Mouse (Mus musculus) adrenal gland, postnatal 25 days (tissue): ENCODE results near the gene Mtpn. TPM values are rescaled to one million over a fixed set of nuclear protein-coding genes. Genes with fewer than 3 reads are reported as not detected.

ENCODE experiments used
- DNase-seq: peaks from one replicate; pipeline ENCODE4 v3.0.0; 2021; ENCODE audit warnings: mixed read lengths
- long read RNA-seq: library from polyadenylated mRNA; stranded (forward); transcript quantifications from one replicate; pipeline ENCODE4 v2.0.0, GENCODE M21; 2021
- total RNA-seq: library from RNA; stranded (reverse); gene quantifications from 2 replicates; pipeline ENCODE4 v1.2.3, GENCODE M21; 2021

Mtpn gene
- total RNA-seq, result 83.6 and 121 TPM in 2 replicates
- long read RNA-seq, transcript Mtpn-201 (4 exons, 3,960 nt), result major isoform, 62 of 72 reads
- long read RNA-seq, partial matches to known transcripts, result 0 of 72 reads
- long read RNA-seq, other reads (novel, unspliced or antisense), result 10 of 72 reads

GRCm38 (mm10) chr6:35539304-35540009, at the start of gene Mtpn:
Mtpn (minus strand) TSS chr6:35539888.
- peak; percentile 99 for DNase-seq

- DNase-seq, result no peak
Observed at GRCm38 (mm10) chr6:35568731-35569130, 29.0 kb upstream of the Mtpn start.

GRCm38 (mm10) chr6:35567755-35568154, 28.1 kb upstream of the Mtpn start:
- DNase-seq, result no peak

- no peak for DNase-seq
Observed at GRCm38 (mm10) chr6:35559950-35560349, 20.3 kb upstream of the Mtpn start.

- no peak for DNase-seq
Observed at GRCm38 (mm10) chr6:35544352-35544751, 4.7 kb upstream of the Mtpn start.

- DNase-seq, result no peak
Observed at GRCm38 (mm10) chr6:35542656-35543400, 3.1 kb upstream of the Mtpn start.

GRCm38 (mm10) chr6:35540377-35540776, 689 bp upstream of the Mtpn start:
- DNase-seq, result no peak

- no peak for DNase-seq
Observed at GRCm38 (mm10) chr6:35538757-35539303, 858 bp downstream of the Mtpn start.

- no peak for DNase-seq
Observed at GRCm38 (mm10) chr6:35536021-35536420, 3.7 kb downstream of the Mtpn start.

- DNase-seq, result no peak
Observed at GRCm38 (mm10) chr6:35513362-35513761, 26.3 kb downstream of the Mtpn start.

- no peak for DNase-seq
Observed at GRCm38 (mm10) chr6:35504781-35505180, 34.9 kb downstream of the Mtpn start.

GRCm38 (mm10) chr6:35502904-35503303, 36.8 kb downstream of the Mtpn start:
- DNase-seq, result no peak

GRCm38 (mm10) chr6:35499978-35500667, 39.6 kb downstream of the Mtpn start:
- DNase-seq, result no peak

GRCm38 (mm10) chr6:35497406-35497805, 42.3 kb downstream of the Mtpn start:
- DNase-seq, result no peak

- no peak for DNase-seq
Observed at GRCm38 (mm10) chr6:35493851-35494250, 45.8 kb downstream of the Mtpn start.

- no peak for DNase-seq
Observed at GRCm38 (mm10) chr6:35479651-35480335, 59.9 kb downstream of the Mtpn start.

GRCm38 (mm10) chr6:35476830-35477229, 62.9 kb downstream of the Mtpn start:
- DNase-seq, result no peak

GRCm38 (mm10) chr6:35463450-35464395, 76.0 kb downstream of the Mtpn start:
- DNase-seq, result no peak

- no peak for DNase-seq
Observed at GRCm38 (mm10) chr6:35462484-35462883, 77.2 kb downstream of the Mtpn start.
